Mouse (Mus musculus) heart, adult 2 months (tissue): ENCODE measurements around the gene Slc4a10.

ENCODE experiments used
- CTCF ChIP-seq: fragments of 200-600 bp; IDR thresholded peaks from 2 replicates; pipeline ENCODE4 v1.8.1; 2022; ENCODE audit warnings: antibody characterized with exemption, mild to moderate bottlenecking, moderate library complexity
- EP300 ChIP-seq: fragments of 200-500 bp; IDR thresholded peaks from 2 replicates; pipeline ENCODE4 v1.6.1; 2011; ENCODE audit warnings: low read depth, low read length, control low read depth; ENCODE audit not compliant: insufficient read depth

DNA sequence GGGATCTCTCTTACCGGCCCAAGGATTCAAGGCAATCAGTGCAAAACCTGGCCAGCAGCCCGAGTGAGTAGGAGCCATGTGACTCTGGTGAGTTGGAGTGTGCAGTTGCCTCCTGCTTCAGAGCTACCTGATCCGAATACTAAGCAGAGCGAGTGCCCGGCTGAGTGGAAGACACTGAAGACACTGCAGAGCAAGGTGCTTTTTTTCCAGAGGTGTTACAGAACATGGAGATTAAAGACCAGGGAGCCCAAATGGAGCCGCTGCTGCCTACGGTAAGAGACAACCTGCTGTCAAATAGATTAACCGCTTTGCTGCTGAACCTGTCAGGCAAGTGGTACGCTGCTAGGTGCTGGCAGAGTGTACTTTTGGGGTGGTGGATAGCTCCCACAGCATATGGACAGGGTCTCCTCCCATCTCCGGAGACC, at the start of gene Slc4a10:
- TF ChIP-seq CTCF = no peak
- TF ChIP-seq EP300 = no peak
